Mouse (Mus musculus) kidney, adult 10 weeks (tissue): Measurements from ENCODE around the gene Lrif1. TPM values are rescaled to one million over a fixed set of nuclear protein-coding genes. Genes with fewer than 3 reads are reported as not detected.

Experiments used
- polyA plus RNA-seq: library from polyadenylated mRNA; stranded (reverse); fragments of 350-450 nt; fragmentation: Illumina TruSeq; extraction: RNeasy Lipid Tissue Mini Kit (QIAGEN cat#74804); gene quantifications from one replicate; pipeline ENCODE4 v1.2.3, GENCODE M21; 2014; ENCODE audit warnings: low read depth, low replicate concordance

Gene Lrif1
- polyA plus RNA-seq = 69.2 TPM

GRCm38 (mm10) chr3:106684830-106685229, at the start of gene Lrif1:
TSS of gene Lrif1 (plus strand) at chr3:106684987.

Other genes with a start within 250 kb of the Lrif1 start
- 12.2 TPM for gene Dennd2d, start 202.6 kb upstream of the Lrif1 start, polyA plus RNA-seq
- 674 TPM for gene Dram2, start 137.2 kb upstream of the Lrif1 start, polyA plus RNA-seq
- 169 TPM for gene Cept1, start 137.2 kb upstream of the Lrif1 start, polyA plus RNA-seq
- gene Cd53, start 105.2 kb downstream of the Lrif1 start, polyA plus RNA-seq = 12.6 TPM
- gene Olfr266, start 141.3 kb downstream of the Lrif1 start, polyA plus RNA-seq = not detected